Mouse (Mus musculus): ENCODE data around the gene Pgs1.
A peak's percentile ranks its signal among the peaks of the same experiment; 100 is the strongest.

The Pgs1 gene

DNA sequence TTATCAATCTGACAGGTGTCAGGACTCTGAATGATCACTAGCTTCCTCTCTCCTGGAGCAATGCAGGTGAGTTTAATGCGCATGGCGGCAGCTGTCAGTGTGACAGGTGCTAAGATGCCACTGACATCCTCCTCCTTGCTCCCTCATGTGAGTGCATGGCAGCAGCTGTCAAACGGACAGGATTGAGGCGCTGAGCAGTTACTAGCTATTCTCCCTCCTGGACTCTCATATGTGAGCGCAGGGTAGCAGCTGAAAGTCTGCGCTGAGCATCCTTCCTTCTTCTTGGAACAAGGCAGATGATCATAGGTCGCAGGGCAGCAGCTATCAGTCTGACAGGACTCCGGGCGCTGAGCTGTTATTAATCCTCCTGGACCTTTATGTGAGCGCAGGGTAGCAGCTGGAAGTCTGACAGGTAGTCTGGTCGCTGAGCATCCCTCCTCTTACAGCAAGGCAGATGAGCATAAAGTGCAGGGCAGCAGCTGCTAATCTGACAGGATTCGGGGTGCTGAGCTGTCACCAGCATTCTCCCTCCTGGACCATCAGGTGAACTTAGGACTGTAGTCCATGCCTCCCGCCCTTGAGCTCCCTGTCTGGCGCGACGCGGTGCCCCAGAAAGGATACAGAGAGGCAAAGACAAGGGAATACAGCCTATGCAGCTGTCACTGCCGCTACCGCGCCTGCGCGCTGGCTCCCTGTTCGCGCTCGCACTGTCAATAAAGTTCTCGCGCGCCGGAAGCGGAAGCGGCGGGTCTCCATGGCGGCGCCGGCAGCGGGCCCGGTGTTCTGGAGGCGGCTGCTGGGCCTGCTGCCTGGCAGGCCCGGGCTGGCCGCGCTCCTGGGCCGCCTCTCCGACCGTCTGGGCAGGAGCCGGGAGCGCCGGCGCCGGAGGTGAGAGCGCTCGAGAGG is at the start of gene Pgs1:
Gene Pgs1, plus strand, starts transcription at position 167 of the 906 bp plus-strand sequence.
- peak; percentile 91 for DNase-seq

DNA sequence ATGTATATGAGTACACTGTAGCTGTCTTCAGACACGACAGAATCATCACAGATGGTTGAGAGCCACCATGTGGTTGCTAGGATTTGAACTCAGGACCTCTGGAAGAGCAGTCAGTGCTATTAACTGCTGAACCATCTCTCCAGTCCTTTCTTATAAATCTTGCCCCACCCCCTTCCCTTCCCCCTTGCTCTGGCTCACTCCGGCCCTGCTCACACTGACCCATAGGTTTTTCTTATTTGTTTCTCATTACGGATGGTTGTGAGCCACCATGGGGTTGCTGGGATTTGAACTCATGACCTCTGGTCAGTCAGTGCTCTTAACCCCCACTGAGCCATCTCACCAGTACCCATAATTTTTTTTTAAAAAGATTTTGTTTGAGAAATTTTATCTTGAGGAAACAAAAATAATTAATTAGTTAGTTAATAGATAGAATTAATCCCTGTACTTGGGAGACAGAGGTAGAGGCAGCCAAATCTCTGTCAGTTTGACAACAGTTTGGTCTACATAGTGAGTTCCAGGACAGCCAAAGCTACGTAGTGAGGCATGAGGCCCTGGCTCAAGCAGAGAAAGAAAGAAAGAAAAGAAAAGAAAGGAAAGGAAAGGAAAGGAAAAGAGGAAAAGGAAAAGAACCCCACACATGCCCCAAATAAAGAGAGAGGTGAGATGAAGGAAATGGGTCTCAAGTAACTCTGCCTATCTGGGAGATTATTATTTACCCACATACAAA is 46.9 kb upstream of the Pgs1 start:
- no peak for DNase-seq

DNA sequence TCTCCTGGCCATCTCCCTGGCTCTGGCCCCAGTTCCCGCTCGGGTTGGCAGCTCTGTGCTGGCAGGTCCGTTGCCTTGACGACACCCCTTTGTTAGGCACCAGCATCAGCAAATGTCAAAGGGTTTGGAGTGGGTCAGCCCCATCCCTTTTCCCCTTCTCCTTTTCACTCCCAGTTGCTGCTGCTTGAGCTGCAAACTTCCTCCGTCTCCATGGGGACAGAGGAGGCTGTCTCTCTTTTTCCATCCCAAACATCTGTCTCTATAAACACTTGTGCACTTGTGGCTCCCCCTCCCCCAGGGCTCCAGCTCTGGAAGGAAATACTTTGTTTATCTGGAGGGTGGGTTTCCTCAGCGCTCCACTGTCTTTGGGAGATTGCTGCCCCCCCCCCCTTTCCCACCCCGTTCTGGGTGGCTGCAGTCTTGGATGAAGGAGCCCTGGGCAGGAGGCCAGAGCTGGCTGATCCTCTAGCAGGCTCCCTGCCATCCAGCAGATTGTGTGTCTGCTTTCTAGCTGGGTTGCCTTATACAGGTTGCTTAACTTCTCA is 46.3 kb upstream of the Pgs1 start:
- peak; percentile 83 for DNase-seq

DNA sequence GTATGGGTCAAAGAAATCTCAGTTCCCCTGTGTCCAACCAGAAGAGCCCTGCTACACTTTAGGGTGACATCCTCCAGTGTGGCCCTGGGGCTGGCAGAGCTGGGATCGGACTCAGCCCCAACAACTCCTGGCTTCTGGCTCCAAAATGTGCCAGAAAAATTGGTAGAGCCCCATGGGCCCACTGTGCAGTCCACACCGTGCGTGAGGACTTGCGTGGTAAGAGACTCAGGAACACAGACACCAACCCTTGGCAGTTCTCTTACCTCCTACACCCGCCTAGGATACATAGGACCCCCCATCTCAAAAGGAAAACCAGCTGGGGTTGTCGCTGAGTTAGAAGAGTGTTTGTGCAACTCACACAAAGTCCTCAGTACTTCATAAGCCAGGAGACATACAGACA is 45.2 kb upstream of the Pgs1 start:
- no peak for DNase-seq

DNA sequence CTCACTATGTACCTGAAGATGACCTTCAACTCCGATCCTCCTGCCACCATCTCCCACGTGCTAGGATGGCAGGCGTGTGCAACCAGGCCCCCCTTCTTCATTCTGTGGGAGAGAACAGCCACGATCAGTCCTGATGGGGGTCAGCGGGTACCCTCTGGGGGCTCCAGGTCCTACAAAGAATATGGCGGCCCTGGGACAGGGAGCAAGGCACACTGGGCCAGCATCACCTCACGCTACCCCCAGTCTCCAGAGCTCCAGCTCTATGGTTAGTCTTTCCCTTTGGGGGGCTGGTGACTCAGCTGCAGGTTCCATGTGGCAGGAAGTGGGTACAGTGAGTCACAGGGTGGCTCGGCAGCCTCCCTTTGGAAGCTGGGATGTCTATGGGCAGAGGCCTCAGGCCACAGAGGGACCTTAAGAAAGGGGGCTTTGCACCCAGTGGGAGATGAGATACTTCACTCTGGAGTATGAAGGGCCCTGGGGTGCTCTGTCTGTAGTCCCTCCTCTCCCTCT is 44.7 kb upstream of the Pgs1 start:
- DNase-seq: no peak

DNA sequence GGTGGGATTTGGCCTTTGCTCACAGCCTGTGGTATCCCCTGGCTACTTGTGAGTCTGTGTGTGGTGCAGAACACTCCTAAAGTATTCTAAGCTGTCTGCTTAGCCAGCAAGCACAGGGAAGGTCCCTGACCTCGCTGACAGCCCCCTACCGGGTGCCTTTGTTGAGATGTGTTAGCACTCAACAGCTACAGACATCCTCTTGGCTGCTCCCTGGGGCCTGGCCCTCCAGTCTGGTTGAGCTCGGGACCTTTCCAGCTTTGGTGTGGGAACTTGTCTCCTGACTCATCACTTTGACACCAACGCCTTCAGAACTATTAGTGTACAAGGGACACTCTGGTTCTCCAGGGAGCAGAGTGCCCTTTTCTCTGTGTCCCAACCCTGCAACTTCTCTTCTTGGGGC is 44.2 kb upstream of the Pgs1 start:
- no peak for DNase-seq

DNA sequence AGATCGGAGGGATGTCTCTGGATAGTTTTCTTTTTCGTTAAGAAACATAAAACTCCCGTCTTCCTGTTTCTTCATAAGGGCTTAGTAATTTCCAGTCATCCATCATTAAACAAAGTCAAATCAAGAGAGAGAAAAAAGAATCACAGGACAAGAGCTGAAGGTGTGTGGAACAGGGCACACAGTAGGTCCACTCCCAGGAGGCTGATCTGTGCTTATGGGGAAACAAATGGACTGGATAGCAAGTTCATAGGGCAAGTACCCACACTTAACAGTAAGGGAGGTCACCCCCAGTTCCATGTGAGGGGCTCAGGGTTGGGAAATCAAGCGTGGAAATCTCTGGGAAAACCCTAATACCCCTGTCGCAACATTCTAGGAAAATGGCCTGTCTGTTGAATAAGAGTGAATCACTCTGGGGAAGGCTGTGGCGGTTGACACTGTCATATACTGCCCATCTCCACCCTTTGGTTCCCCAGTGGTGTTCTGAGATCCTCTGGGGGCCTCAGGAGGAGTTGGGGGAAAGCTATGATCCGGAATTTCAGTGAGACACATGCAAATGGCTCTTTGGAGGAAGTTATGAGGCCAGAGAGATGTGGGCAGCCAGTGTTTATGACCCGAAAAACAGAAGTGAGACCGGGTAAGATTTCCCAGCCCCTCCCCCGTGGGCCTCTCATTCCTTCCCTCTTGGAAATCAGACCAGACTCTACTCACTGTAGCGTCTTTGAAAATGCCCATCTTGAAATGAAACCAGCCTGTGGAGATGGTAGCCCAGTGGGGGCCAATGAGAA is 39.7 kb upstream of the Pgs1 start:
- no peak for DNase-seq

DNA sequence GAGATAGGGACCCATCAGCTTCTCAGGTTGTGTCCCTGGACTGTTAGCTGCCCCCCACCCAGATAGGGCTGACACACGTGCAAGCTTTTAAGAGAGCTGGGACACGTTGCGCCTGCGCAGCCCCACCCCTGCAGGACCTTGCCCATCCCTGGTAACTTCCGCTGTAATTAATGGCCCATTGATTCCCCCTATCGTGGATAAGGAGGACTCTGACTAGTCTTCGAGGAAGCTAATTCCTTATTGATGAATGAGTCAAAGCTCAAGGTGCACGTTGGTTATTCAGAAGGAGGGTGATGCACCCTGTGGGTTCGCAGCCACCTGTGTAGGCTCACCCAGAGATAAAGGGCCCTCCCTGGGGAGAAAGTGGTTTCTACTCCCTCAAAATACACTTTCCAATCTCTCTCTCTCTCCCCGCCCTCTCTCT is 39.1 kb upstream of the Pgs1 start:
- DNase-seq: no peak

DNA sequence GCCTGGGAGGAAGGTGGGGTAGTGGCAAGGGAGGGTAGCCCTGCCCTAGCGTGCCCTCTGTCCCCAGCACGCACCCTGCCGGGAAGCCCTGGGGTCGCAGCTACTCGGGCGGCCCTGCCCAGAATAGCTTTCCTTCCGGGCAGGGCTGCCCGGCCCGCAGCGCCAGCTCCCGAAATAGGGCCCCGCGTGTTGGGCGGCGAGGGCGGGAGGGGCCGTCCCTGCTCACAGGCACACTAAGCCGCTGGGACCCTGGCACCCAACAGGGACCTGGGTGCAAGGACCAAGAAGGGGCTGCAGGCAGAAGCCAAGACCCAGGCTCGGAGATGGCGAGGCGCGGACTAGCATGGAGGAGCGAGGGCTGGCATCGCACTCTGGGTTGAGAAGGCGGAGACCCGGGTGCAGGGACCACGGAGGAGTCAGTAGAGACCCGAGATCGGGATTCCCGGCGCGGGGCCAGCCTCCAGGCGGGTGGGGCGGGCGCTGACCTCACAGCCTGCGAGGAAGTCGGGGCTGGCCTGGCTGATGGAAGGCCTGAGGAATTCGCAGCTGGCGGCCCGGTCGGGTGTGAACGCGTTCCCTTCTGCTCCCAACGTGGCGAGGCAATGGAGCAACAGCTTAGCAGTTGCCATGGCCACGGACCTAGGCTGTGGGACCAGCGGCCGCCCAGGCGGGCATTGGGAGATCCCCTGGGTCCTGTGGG is 36.5 kb upstream of the Pgs1 start:
- DNase-seq: no peak

DNA sequence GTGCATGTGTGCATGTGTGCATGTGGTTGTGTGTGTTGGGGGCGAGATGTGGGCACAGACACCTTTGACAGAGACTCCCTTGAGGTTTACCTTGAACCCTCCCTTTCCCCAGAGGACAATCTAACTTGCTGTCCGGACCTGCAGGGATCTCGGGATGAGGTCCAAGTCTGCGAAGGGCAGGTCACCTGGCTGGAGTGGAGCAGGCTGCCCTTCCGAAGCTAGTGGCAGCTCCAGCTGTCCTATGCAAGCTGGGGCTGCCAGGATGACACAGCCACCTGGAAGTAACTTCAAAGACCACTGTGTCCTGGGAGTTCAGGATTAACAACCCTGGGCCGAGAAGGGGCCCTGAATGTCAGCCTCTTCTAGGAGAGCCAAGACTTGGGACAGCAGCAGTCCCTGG is 34.7 kb upstream of the Pgs1 start:
- DNase-seq: no peak

DNA sequence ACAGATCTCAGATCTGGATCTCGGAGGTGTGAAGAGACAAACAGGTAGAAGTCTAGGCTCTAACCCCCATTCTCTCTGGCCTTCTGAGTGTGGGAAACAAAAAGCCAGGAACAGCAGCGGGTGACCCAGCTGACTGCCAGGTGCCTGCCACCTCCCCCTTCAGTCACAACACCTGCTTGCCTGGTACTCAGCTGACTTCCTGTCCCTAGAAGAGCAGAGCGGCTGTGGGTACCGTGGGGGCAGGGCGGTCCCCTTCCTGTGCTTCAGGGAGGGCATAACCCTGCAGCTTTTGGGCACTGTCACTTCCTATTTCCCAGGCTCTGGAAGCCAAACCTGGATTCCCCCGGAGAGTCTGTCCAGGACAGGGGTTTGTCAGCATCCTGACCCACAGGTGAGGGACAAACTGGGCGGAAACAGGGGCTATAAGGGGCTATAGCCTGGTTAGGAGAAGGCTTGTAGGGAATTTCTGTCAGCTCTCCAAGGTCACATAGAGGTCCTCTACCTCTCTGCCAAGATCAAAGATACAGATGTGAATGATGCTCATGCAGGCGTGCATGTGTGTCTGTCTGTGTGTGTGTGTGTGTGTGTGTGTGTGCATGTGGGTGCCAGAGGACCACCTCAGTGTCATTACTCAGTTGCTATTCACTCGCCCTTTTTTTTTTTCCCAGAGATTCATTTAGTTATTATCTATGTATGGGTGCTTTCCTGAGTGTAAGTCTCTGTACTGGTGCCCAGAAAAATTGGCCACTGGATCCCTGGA is 33.7 kb upstream of the Pgs1 start:
- DNase-seq: no peak

DNA sequence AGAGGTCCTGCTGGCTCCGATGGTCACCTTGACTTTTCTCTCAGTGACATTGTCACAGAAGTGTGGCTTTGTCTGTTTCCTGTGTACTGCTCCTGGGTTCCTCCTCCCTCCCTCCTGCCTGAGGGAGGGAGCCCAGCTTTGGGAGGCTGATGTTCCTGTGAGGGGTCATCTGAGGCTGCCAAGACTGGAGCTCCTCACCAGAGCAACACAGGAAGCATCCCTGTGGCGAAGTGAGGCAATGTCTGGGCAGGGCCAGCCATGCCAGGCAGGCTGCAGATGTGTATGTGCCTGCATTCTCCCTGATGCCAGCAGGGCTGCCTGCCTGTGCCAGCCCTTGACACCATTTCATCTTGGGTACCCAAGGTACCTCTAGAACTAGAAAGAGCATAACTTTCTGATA is 32.0 kb upstream of the Pgs1 start:
- DNase-seq: no peak

DNA sequence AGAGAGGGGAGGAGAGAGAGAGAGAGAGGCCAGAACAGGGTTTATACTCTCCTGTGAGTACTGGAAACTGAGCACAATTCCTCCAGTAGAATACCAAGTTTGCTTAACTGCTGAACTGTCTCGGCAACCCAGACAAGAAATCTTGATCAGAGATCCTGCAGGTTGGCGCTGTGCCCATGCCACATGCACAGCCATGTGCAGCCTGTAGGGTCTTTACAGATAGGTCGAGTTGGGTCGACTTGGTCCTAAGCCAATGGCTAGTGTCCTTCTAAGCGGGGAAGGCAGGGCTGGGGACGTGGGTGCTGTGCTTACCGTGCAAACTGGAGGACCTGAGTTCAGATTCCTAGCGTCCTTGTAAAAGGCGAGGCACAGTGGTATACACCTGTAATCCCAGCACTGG is 31.3 kb upstream of the Pgs1 start:
- DNase-seq: no peak

DNA sequence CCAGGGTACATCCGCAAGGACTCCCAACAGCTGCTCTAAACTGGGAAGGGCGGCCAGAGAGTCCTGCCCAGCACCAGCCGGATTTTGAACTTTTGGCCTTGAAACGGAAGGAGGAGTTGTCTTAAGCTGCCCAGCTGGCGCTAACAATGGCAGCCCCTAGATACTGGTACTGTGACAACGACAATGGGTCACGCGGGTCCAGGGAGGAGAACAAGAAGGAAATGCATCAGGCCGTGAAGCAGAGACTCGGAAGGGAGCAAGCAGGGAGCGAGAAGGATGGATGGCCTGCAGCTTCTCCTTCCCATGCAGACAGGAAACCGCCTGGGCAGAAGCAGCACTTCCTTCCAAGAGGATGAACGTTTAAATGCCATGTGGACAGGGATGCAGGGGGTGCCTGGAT is 30.5 kb upstream of the Pgs1 start:
- no peak for DNase-seq

DNA sequence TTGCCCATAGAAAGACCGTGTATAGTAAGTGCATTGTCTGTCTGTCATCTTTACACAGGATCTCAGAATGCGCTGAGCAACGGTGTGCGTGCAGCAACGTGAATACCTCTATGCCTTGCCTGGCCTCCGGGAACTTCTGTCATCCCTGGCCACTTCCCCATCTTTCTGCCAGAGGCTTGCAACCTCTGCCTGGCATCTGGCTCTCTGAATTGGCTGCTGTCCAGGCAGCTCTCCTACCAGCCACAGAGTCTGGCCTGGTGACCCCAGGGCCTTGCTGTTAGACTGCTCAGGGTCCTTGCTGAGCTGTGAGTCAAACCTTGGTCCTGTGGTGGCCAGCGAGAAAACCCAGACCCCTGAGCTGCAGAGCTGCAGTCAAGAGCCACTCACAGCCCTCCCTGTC is 27.9 kb upstream of the Pgs1 start:
- DNase-seq: no peak

DNA sequence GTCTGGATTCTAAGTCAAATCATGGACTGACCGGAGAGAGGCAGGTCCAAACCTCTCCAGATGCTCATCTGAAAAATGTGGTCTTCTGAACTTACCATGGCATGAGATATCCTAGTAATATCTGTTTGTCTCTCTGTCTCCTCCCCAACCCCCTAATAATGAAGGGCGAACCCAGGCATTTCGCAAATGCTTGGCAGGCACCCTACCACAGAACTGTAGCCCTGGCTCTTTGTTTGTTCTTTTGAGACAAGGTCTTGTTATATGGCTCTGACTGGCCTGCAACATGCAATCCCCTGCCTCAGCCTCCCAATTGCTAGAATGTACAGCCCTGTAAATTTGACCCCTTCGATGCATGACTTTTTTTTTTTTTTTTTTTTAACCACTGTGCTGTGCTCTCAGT is 26.9 kb upstream of the Pgs1 start:
- DNase-seq: no peak

DNA sequence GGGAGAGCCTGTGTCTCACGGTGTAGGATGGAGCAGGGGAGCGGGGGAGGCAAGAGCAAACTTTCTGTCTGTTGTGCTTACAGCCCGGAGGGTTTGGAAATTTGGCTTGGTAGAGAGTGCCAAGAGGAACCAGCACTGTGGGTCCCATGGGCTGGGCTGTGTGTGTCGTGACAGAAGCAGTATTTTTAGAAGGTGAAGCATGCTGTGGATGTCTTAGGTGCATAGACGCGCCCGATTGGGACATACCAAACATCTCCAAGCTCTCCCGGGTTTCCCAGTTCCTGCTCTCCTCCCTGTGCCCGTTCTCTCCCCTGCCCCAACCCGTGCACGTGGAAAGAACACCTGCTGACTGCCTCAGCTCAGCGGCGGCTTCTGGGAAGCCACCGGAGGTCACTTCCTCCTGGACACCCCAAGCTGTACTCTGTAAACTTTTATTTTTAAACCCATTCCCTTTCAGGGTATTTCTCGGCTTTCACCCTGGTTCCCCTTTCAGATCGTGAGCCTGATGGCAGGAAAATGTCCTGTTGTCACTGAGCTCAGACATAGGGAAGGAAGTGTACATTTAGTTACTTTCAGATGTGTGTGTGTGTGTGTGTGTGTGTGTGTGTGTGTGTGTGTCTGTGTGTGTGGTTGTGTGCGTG is 26.2 kb upstream of the Pgs1 start:
- DNase-seq: no peak

DNA sequence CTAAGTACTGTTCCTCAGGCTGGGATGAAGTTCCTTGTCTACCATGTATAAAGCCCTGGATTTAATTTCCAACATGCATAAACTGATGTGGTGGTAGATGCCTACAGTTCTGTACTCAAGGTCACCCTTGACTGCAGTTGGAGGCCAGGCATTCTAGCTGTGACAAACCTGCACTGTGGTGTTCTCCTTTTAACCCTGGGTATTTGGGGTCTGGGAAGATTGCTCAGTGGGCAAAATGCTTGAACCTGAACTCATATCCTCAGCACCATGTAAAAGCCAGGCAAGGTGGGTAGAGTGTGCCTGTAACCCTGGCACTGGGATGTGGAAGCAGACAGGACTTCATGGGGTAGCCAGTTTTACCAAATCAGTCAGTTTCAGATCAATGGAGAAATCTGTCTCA is 25.5 kb upstream of the Pgs1 start:
- DNase-seq: no peak

DNA sequence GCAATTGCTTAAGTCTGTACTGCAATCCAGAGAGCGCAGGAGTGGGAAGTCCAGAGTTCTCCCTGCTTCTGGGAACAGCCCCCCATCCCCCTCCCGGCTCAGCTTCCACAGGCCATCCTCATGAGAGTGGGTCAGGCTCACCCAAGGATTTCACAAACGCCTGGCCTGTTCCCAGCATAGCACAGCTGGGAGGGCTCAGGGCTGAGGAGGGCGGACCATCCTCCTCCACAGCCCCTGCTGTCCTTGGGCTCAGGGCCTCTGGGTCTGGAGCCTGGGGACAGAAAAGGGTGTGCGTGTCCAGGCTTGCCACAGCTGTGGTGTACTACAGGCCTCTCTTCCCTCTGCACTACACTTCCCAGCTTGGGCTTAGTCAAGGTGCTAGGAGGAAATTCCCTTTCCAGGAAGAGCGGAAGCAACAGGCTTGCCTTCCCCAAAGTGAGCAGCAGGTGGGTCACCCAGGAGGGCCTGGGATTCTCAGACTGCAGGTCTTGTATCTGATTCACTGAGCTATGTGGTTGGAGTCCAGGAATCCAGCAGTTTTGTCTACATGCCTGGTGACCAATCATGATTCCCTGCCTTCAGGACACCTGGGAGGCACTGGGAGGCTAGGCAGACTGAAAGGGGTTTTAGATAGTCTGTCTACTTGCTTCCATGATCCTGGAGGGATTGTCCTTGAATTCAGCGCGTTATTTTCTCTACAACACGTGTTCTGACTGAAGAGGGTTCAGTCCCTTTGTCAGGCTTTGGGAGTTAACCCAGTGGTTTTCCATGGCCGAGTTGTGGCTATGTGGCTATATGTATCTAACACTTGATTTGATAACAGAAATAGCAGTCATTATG is 23.6 kb upstream of the Pgs1 start:
- no peak for DNase-seq

Data from cerebellum, adult 9-10 months (tissue).